Mouse (Mus musculus) Patski (cell line): ENCODE data around the gene Olfr550. TPM values are rescaled to one million over a fixed set of nuclear protein-coding genes. Genes with fewer than 3 reads are reported as not detected.
A peak's percentile ranks its signal among the peaks of the same experiment; 100 is the strongest.

ENCODE experiments used
- ATAC-seq: fragments of 100-300 bp; one replicate; pipeline ENCODE4 v1.8.0; 2021
- CTCF ChIA-PET: fragments of 350-600 bp; sonication (Branson Sonifier 250); formaldehyde crosslinking; loops from one replicate; lab custom pipeline; 2022; ENCODE audit warnings: inconsistent platforms; lab: Charles Lee
- POLR2A ChIA-PET: fragments of 350-600 bp; sonication (Branson Sonifier 250); formaldehyde crosslinking; loops from one replicate; lab custom pipeline; 2022; ENCODE audit warnings: antibody characterized with exemption, inconsistent platforms; lab: Charles Lee
- DNase-seq: peaks from one replicate; pipeline ENCODE4 v3.0.0-alpha.2; 2011; ENCODE audit warnings: low read depth, low spot score
- H3K27me3 ChIP-seq: fragments of 371-371 bp; one replicate; pipeline ENCODE4 v1.5.1; 2021
- CTCF ChIP-seq: fragments of 100-300 bp; IDR thresholded peaks from one replicate; pipeline ENCODE4 v1.5.1; 2021
- in situ Hi-C: fragments of 300-500 bp; cut with MboI; formaldehyde crosslinking; loops from 3 replicates; pipeline ENCODE4 v1.11.1; 2018; ENCODE audit warnings: low pct_unique_long_range_greater_than_20kb, mixed read lengths
- polyA plus RNA-seq: library from polyadenylated mRNA; unstranded; gene quantifications from one replicate; pipeline ENCODE4 v1.2.3, GENCODE M21; 2021

Gene Olfr550
- not detected for polyA plus RNA-seq

GRCm38 (mm10) chr7:102571142-102571541 lies at the start of gene Olfr550:
Gene Olfr550, plus strand, starts transcription at chr7:102571442.
- ChIA-PET CTCF (no interaction called here), POLR2A (no interaction called here)
- no peak for TF ChIP-seq CTCF
- no peak for DNase-seq
- in situ Hi-C loops: no loop called here
- peaks cover 11% of the 10 kb centered on the region for H3K27me3 ChIP-seq
- no peak for ATAC-seq

GRCm38 (mm10) chr7:102529052-102529451 lies 42.2 kb upstream of the Olfr550 start:
- in situ Hi-C loops: no loop called here
- DNase-seq (no peak), ATAC-seq (no peak)
- H3K27me3 ChIP-seq: peaks cover 14% of the 10 kb centered on the region
- ChIA-PET POLR2A (no interaction called here), CTCF (no interaction called here)
- TF ChIP-seq CTCF: no peak

- peaks cover 20% of the 10 kb centered on the region for H3K27me3 ChIP-seq
- TF ChIP-seq CTCF: no peak
- ChIA-PET CTCF (no interaction called here), POLR2A (no interaction called here)
- no peak for DNase-seq
- ATAC-seq: no peak
- in situ Hi-C loops: no loop called here
Measured at GRCm38 (mm10) chr7:102534449-102534848, 36.8 kb upstream of the Olfr550 start, which contains the start of gene Olfr547. Gene Olfr547, plus strand, starts transcription at chr7:102534749.

GRCm38 (mm10) chr7:102540596-102540995 lies 30.6 kb upstream of the Olfr550 start, which contains the start of gene Olfr548-ps1:
Gene Olfr548-ps1, plus strand, starts transcription at chr7:102540896.
- TF ChIP-seq CTCF: no peak
- DNase-seq (no peak), ATAC-seq (no peak)
- ChIA-PET CTCF (no interaction called here), POLR2A (no interaction called here)
- in situ Hi-C loops: no loop called here
- peaks cover 28% of the 10 kb centered on the region for H3K27me3 ChIP-seq

- ATAC-seq: no peak
- no peak for DNase-seq
- CTCF ChIA-PET: no interaction called here
Measured at GRCm38 (mm10) chr7:102541251-102541650, 30.0 kb upstream of the Olfr550 start.

GRCm38 (mm10) chr7:102549570-102549969 lies 21.7 kb upstream of the Olfr550 start, which contains the start of gene Olfr549:
Gene Olfr549, plus strand, starts transcription at chr7:102549870.
- no peak for ATAC-seq

More at GRCm38 (mm10) chr7:102541251-102541650, 30.0 kb upstream of the Olfr550 start:
- POLR2A ChIA-PET: no interaction called here
- in situ Hi-C loops: no loop called here
- no peak for TF ChIP-seq CTCF
- peaks cover 27% of the 10 kb centered on the region for H3K27me3 ChIP-seq

GRCm38 (mm10) chr7:102553279-102553678 lies 18.0 kb upstream of the Olfr550 start:
- no peak for TF ChIP-seq CTCF
- in situ Hi-C loops: no loop called here
- no peaks in the 10 kb centered on the region for H3K27me3 ChIP-seq
- POLR2A ChIA-PET: no interaction called here
- CTCF ChIA-PET: no interaction called here
- ATAC-seq (no peak), DNase-seq (no peak)

More at GRCm38 (mm10) chr7:102549570-102549969, 21.7 kb upstream of the Olfr550 start, which contains the start of gene Olfr549:
- DNase-seq: no peak
- peaks cover 13% of the 10 kb centered on the region for H3K27me3 ChIP-seq
- TF ChIP-seq CTCF: no peak
- ChIA-PET POLR2A (no interaction called here), CTCF (no interaction called here)
- in situ Hi-C loops: no loop called here

- peak; percentile 100 for ATAC-seq
- ChIA-PET POLR2A (no interaction called here), CTCF (no interaction called here)
- TF ChIP-seq CTCF: no peak
- in situ Hi-C loops: no loop called here
- peak; percentile 41 for DNase-seq
- H3K27me3 ChIP-seq: peaks cover 3% of the 10 kb centered on the region
Measured at GRCm38 (mm10) chr7:102564999-102565997, 5.9 kb upstream of the Olfr550 start, which contains the start of gene Trim21. Gene Trim21, minus strand, starts transcription at chr7:102565486.

- no peak for DNase-seq
- ATAC-seq: no peak
- POLR2A ChIA-PET: no interaction called here
- H3K27me3 ChIP-seq: peaks cover 6% of the 10 kb centered on the region
- no peak for TF ChIP-seq CTCF
- in situ Hi-C loops: no loop called here
- CTCF ChIA-PET: no interaction called here
Measured at GRCm38 (mm10) chr7:102566219-102566618, 5.0 kb upstream of the Olfr550 start.

GRCm38 (mm10) chr7:102573174-102573830 lies 2.1 kb downstream of the Olfr550 start:
- H3K27me3 ChIP-seq: peaks cover 11% of the 10 kb centered on the region
- DNase-seq (no peak), ATAC-seq (no peak)
- ChIA-PET CTCF (interaction anchor here (1.4 kb wide), 1 partner anchor 8 kb away, joined by 3 read pairs; no protein-coding TSS in a partner anchor), POLR2A (no interaction called here)
- TF ChIP-seq CTCF: no peak
- in situ Hi-C loops: no loop called here
